Mouse (Mus musculus): ENCODE results near the gene Dapk1.

The Dapk1 gene

GRCm38 (mm10) chr13:60737632-60738324 is 136.0 kb downstream of the Dapk1 start:
- in situ Hi-C loops (cut with MboI, MseI): loop anchor here (5.0 kb wide), 1 partner anchor 125 kb away; no protein-coding TSS in a partner anchor

GRCm38 (mm10) chr13:60738429-60738828 is 136.7 kb downstream of the Dapk1 start:
- in situ Hi-C loops (cut with MboI, MseI): loop anchor here (5.0 kb wide), 1 partner anchor 126 kb away; no protein-coding TSS in a partner anchor

- in situ Hi-C loops (cut with MboI, MseI): loop anchor here (5.0 kb wide), 1 partner anchor 263 kb away; no protein-coding TSS in a partner anchor
Measured at GRCm38 (mm10) chr13:60740248-60740647, 138.5 kb downstream of the Dapk1 start.

- in situ Hi-C loops (cut with MboI, MseI): loop anchor here (5.0 kb wide), 1 partner anchor 265 kb away; no protein-coding TSS in a partner anchor
Measured at GRCm38 (mm10) chr13:60742611-60743010, 140.9 kb downstream of the Dapk1 start.

GRCm38 (mm10) chr13:60743381-60744077 is 141.8 kb downstream of the Dapk1 start:
- in situ Hi-C loops (cut with MboI, MseI): loop anchor here (5.0 kb wide), 1 partner anchor 266 kb away; no protein-coding TSS in a partner anchor

GRCm38 (mm10) chr13:60744078-60744460 is 142.3 kb downstream of the Dapk1 start:
- in situ Hi-C loops (cut with MboI, MseI): loop anchor here (5.0 kb wide), 1 partner anchor 267 kb away; no protein-coding TSS in a partner anchor

- in situ Hi-C loops (cut with MboI, MseI): loop anchor here (5.0 kb wide), 1 partner anchor 267 kb away; no protein-coding TSS in a partner anchor
Measured at GRCm38 (mm10) chr13:60744736-60745135, 143.0 kb downstream of the Dapk1 start.

GRCm38 (mm10) chr13:60745358-60745757 is 143.6 kb downstream of the Dapk1 start:
- in situ Hi-C loops (cut with MboI, MseI): no loop called here

- in situ Hi-C loops (cut with MboI, MseI): no loop called here
Measured at GRCm38 (mm10) chr13:60746271-60746670, 144.5 kb downstream of the Dapk1 start.

- in situ Hi-C loops (cut with MboI, MseI): no loop called here
Measured at GRCm38 (mm10) chr13:60747201-60747600, 145.5 kb downstream of the Dapk1 start.

- in situ Hi-C loops (cut with MboI, MseI): no loop called here
Measured at GRCm38 (mm10) chr13:60748556-60748955, 146.8 kb downstream of the Dapk1 start.

- in situ Hi-C loops (cut with MboI, MseI): no loop called here
Measured at GRCm38 (mm10) chr13:60750930-60751329, 149.2 kb downstream of the Dapk1 start.

- in situ Hi-C loops (cut with MboI, MseI): no loop called here
Measured at GRCm38 (mm10) chr13:60753216-60753615, 151.5 kb downstream of the Dapk1 start.

GRCm38 (mm10) chr13:60755251-60755650 is 153.5 kb downstream of the Dapk1 start:
- in situ Hi-C loops (cut with MboI, MseI): no loop called here

GRCm38 (mm10) chr13:60757292-60757691 is 155.5 kb downstream of the Dapk1 start:
- in situ Hi-C loops (cut with MboI, MseI): no loop called here

GRCm38 (mm10) chr13:60759136-60759535 is 157.4 kb downstream of the Dapk1 start:
- in situ Hi-C loops (cut with MboI, MseI): no loop called here

GRCm38 (mm10) chr13:60760392-60760791 is 158.6 kb downstream of the Dapk1 start:
- in situ Hi-C loops (cut with MboI, MseI): loop anchor here (10.0 kb wide), 1 partner anchor 404 kb away; the partner anchor contains the start of gene Ctsr

- in situ Hi-C loops (cut with MboI, MseI): loop anchor here (10.0 kb wide), 1 partner anchor 404 kb away; the partner anchor contains the start of gene Ctsr
Measured at GRCm38 (mm10) chr13:60761161-60761560, 159.4 kb downstream of the Dapk1 start.

- in situ Hi-C loops (cut with MboI, MseI): no loop called here
Measured at GRCm38 (mm10) chr13:60780534-60780933, 178.8 kb downstream of the Dapk1 start.

- in situ Hi-C loops (cut with MboI, MseI): no loop called here
Measured at GRCm38 (mm10) chr13:60783301-60783700, 181.6 kb downstream of the Dapk1 start.

GRCm38 (mm10) chr13:60786264-60786663 is 184.5 kb downstream of the Dapk1 start, which contains the start of gene BC051665:
Gene BC051665, minus strand, starts transcription at chr13:60786364.
- in situ Hi-C loops (cut with MboI, MseI): no loop called here

- in situ Hi-C loops (cut with MboI, MseI): no loop called here
Measured at GRCm38 (mm10) chr13:60789466-60789865, 187.7 kb downstream of the Dapk1 start.

Measured in T-helper 1 cell (primary cell).